Mouse (Mus musculus): ENCODE data around the gene Hrct1. TPM values are rescaled to one million over a fixed set of nuclear protein-coding genes. Genes with fewer than 3 reads are reported as not detected.

Gene Hrct1
- 1.1 and 1.5 TPM in 2 replicates for polyA plus RNA-seq (2015; fragmentation: Nextera tagmentation; extraction: Ambion mirVana)

DNA sequence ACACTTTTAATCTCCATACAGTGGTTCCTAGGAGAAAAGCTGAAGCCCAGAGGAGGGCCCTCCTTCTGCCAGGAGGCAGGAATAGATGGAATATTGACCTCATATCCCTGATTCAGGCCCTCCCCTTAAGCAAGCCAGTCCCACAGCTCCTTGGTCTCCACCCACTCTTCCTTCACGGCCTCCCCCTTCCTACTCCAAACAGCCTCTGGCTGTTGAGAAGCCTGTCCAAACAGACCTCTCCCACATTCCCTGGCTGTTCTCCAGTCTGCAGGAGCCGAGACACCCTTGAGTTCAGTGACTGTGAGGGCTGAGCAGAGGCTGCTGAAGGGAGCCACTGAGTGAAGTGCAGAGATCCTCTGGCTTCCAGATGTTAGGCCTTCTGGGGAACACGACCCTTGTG lies at the start of gene Hrct1:
Gene Hrct1, plus strand, starts transcription at position 194 of the 400 bp plus-strand sequence.
- DNase-seq (ENCODE audit: low spot score): no peak

DNA sequence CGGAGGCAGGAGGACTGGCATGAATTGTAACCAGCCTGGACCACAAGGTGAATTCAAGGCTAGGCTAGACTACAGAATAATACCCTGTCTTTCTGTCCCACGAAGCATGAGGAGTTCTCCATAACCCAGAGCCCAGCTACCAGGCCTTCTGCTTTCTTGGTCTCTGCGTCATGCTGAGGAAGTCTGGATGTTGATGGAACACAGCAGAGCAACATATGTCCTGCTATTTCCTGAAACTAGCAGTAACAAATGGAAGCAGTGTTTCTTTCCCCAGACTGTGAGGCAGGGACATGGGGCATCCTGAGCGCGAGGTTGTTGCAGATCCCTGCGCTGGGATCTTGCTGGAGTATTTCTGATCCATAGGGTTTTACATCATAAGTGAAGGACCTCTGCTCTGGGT lies 48.4 kb upstream of the Hrct1 start:
- no peak for DNase-seq (ENCODE audit: low spot score)

DNA sequence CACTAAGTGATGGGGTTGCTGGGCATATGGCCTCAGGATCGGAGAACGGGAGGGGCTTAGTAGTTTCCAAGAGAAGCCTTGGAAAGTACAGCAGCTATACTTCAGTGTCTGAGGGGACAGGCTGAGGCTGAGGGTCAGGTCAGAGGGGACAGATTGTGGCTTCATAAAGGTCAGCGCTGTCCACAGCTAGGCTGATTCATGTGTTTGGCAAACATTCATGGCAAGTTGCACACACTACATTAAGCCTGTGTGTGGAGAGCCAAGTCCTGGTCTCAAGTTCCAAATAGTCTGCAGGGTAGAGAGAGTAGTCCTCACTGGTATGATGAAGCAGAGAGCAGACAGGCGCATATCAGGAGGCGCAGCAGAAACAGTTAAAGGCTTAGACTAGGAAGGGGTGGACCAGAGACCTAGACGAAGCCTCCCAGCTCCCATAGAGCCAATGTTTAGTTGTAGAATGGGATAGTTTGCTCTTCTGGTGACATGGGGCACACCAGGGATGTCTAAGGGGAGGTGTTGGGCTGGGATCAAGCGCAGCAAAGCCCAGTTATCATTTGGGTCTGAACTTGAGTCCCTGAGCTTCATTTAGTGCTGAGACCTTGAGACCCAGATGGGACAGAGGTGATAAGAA lies 47.5 kb upstream of the Hrct1 start:
- no peak for DNase-seq (ENCODE audit: low spot score)

DNA sequence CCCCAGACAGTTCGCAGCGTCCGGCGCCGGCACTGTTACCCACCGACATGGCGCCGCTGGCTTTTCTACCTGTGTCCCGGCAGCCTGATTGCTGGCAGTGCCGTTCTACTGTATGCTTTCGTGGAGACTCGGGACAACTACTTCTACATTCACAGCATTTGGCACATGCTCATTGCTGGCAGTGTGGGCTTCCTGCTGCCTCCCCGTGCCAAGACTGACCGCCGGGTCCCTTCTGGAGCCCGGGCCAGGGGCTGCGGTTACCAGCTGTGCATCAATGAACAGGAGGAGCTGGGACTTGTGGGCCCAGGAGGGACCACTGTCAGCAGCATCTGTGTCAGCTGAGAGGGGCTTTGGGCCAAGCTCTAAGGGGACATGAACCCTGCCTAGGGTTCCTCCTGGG lies 37.0 kb upstream of the Hrct1 start:
- DNase-seq (ENCODE audit: low spot score): no peak

DNA sequence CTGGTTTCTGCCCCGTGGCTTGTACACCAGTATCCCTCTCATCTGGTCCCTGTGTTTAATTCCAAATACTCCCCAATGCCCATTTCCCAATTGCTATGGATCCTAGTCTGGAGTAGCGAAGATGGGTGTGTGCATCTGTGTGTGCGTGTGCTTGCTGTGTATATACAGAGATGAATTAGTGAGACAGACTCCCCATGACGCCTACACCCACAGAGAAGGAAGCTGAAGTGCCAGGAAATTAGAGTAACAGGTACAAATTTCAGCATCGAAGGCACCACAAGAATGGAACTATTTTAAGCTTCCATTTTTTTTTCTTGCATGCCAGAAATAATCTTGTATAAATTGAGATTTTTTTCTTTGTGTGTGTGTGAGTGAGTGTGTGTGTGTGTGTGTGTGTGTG lies 36.0 kb upstream of the Hrct1 start:
- DNase-seq (ENCODE audit: low spot score): no peak

DNA sequence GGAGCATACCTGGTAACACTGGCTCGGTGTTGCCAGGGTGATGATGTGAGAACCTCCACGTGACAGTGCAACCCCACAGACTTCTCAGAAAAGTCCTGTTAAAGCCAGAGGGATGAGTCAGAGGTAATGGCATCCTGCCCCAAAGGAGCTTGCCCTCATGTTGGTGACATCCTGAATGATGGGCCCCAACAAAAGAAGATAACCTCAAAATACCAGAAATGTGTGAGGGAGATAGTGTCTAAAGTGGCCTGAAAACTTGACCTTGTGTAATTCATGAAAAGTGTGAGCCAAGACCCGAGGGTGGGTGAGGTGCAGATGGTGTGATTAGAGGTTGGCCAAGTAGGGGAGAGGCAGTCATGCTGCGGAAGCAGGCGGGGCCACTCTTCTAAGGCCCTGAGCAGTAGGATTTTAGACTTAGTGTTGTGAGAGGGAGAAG lies 33.2 kb upstream of the Hrct1 start:
- DNase-seq (ENCODE audit: low spot score): no peak

DNA sequence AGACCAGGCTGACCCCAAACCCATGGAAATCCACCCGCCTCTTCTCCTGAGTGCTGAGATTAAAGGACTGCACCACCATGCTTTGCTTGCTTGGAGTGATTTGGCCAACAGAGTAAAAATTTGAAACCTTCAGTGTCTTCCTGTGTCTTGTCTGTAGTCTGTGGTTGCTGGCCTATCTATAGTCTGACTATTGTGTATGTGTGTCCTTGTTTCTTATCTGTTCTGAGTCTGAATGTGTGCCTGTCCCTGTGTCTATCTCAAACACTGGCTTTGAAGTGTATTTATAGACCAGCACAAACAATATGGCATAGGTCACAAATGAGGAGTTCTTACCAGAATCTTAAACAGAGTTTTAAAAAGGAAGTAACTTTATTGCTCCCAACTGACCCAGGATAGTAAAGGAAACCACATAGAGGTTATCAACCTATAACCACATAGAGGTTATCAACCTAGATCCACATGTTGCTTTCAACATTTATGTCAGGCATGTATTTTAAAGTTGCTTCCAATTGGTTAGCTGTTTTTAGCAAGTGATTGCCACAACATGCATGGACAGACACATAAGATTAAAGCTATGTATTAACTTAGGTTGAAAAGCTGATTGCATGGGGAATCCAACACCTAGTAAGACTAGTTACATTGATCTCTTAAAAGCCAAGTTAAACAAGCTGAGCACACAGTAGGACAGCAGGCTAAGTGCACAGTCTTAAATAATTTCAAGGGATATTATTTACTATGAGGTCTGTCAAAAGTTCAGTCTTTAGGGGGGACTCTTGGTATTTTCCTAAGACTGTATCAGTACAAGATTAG lies 32.3 kb upstream of the Hrct1 start:
- DNase-seq (ENCODE audit: low spot score): no peak

DNA sequence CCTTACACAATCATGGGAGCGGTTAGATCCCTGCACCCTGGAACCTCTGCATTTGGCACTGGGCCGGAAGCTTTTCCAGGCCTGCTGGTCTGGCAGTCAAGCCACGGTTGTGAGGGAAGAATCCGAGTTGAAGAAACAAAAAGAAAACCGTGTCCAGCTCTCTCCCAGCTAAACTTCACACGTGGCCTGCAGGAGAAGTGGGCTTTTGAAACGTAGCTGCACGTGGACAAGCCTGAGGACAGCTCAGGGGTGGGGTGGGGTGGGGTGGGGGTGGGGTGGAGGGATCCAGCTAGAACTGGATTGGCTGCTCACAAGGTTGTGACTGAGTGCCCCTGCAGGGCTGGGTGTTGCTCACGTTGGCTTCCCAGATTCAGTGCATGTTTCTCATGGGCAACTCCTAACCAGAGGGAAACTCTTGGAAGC lies 31.7 kb upstream of the Hrct1 start:
- no peak for DNase-seq (ENCODE audit: low spot score)

DNA sequence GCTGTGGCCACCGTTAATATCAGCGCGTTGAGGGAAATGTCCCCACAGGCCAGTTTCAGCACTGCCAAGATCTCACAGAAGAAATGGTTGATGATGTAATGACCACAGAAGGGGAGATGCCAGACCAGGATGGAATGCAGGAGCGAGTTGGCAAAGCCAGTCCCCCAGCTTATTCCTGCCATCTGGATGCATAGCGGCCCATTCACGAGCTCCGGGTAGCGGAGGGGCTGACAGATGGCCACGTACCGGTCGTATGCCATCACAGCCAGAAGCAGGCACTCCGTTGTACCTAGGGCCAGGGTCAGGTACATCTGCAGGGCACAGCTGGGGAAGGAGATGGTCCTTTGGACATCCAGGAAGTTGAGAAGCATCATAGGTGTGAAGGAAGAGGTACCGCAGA lies 30.4 kb upstream of the Hrct1 start:
- DNase-seq (ENCODE audit: low spot score): no peak

DNA sequence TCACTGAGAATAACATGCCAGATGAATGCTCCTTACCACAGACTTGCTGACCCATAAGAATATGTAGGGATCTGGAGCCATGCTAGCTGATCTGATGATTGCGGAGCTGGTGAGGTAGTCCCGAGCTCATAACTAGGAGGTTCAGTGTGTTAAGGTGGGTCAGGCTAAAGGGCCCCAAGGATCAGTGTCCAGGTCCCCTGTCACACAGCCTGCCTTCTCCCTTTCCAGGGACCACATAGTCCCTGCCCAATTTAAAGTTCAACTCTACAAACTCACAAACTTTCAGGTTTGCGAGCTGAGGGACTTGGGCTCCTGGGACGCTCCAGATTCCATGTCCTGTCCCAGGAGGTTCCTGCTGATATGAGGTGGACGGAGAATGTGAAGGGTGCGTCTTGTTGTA lies 26.3 kb upstream of the Hrct1 start, which contains the start of gene Olfr70:
Gene Olfr70, minus strand, starts transcription at position 101 of the 400 bp plus-strand sequence.
- no peak for DNase-seq (ENCODE audit: low spot score)

DNA sequence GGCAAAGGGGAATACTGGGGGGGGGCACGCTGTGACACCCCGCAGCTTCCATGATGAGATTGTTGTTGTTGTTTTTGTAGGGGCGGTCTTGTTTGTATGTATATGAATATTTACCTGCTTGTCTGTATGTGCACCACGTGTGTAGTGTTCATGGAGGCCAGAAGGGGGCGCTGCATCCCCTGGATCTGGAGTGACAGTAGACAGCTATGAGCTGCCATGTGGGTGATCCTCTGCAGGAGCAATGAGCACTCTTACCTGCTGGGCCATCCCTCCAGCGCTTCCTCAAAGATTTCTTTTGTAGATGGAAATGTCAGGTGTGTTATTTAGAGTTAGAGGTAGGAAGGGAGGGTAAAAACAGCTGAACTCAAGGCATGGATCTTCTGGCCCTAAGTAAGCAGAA lies 23.5 kb upstream of the Hrct1 start:
- DNase-seq (ENCODE audit: low spot score): no peak

DNA sequence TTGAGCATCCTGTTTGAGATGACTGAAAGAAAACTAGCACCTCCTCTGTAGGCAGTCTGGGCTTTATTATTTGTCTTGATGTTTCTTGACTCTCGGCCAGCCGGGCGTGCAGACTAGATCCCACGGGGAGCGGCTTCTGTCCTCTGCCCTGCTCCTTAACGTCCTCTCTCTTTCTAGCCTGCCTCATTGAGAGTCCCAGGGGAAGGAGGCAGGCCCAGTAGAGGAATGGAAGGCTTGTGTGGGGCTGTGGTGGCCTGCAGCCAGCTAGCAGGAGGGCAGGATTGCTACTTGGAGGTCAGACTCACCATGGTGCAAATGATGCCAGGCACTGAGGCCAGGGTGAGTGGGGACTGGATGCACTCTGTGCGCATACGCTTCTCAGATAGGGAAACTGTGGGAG lies 23.1 kb upstream of the Hrct1 start:
- DNase-seq (ENCODE audit: low spot score): no peak

DNA sequence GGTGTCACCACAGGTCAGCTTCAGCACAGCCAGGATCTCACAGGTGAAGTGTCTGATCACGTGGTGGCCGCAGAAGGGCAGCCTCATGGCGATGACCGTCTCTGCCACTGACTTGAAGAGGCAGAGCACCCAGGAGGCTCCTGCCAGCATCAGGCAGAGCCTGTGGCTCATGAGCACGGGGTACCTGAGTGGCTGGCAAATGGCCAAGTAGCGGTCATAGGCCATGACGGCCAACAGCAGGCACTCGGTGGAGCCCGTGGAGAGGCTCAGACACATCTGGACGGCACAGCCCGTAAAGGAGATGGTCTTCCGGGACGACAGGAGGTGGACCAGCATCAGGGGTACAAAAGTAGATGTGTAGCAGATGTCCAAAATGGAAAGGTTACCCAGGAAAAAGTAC lies 21.0 kb upstream of the Hrct1 start:
- DNase-seq (ENCODE audit: low spot score): no peak

DNA sequence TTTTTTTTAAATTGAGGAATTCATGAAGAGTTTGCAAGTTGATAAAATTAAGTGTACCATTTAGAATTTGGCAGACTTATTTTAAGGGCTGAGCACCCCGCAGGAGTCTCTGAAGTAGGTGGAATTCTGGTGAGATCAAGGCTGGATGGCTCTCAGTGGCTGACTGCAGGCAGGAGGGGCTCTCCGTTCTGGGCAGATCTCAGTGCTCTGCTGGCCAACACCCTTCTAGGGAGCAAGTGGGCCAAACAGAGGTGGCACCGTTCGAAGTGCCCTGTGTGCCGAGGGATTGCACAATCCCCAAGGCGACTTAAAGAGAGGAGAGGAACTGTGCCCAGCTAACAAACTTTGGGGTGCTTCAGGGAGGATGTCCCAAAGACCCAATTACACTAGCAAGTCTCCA lies 17.1 kb upstream of the Hrct1 start, which contains the start of gene Olfr71:
Gene Olfr71, minus strand, starts transcription at position 387 of the 400 bp plus-strand sequence.
- DNase-seq (ENCODE audit: low spot score): no peak

DNA sequence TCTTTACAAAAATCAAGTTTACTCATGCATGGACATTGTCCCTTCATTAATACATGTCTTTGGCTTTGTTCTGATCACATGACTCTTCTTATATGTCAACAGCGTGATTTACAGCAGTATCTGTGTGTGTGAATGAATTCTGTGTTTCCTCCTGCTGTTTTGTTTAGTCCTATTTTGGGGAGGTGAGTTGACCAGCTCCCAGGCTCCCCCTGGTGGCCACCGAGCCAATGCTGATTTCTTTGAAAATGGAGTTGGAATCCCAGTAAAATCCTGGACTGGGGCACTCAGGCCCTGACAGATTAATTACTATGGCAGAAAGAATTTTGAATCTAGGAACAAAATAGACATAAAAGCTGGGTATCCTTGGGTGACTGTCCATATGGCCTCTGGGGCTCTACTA lies 15.2 kb upstream of the Hrct1 start:
- peak; percentile 49 for DNase-seq (ENCODE audit: low spot score)

DNA sequence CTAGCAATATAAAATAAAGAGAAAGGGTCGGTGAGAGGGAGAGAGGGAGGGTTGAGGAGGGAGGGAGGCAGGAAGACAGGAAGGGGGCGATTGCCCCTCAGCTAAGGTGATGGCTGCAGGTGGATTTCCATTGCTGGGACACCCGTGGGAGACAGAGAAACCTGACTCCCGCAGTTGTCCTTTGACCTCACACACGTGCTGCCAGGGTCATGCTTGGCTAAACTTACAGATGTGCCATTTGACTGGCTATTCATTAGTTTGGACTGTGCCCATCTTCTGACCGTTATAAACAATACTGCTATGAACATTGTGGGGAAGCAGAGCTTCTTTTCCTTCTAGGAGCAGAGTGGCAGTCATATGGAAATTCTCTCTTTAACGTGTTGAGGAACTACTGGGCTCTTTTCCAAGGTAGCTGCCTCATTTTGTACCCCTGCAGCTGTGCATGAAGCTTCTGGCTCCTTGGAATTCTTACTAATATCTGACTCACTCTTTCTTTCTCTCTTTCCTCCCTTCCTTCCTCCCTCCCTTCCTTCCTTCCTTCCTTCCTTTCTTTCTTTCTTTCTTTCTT lies 13.3 kb upstream of the Hrct1 start:
- no peak for DNase-seq (ENCODE audit: low spot score)

DNA sequence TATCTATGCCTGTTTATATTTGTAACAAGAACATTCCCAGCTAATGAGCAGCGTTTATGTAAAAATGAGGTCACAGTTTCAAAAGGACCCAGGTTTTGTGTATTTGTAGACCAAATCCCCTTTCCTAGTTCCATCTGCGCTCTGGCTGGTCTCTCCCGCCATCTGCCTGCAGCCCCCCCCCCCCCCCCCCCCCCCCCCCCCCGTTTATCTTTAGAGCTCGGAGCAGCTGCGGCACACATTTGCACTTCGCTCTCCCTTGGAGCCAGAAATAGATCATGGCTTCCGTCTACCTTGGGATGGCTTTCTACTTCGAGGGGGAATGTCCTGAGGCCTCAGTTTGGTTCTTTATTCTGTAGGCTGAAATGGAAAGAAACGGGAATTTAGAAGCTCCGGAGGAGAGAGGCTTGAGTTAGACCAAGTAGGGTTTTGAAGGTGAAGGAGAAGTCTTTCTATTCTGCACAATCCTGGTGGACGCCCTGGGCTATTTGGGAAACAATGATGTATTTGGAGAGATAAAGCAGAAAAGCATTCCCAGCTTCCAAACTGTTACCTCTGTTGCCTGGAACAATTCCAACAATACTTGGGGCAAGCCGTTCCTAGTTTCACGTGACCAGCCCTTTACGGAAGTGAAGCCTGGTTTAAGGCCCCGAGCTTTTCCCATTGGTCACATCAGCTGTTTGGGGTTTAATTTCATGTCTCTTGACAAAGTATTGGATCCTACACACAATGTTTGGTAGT lies 6.3 kb upstream of the Hrct1 start:
- DNase-seq (ENCODE audit: low spot score): no peak

DNA sequence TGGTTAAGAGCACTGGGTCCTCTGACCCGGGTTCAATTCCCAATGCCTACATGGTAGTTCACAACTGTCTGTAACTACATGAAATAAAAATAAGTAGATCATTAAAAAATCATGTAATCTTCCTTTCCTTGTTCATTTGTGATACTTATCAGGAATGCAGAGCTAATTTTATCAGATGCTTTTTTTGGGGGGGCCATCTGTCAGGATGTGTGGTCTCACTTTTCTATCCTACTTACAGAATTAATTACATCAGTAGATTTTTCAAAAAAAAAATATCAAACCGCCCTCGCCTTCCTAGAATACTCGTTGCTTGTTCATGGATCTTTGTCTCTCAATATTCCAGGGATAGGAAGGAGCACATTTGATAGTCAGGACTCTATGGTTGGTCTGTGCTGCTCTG lies 4.8 kb upstream of the Hrct1 start:
- no peak for DNase-seq (ENCODE audit: low spot score)

DNA sequence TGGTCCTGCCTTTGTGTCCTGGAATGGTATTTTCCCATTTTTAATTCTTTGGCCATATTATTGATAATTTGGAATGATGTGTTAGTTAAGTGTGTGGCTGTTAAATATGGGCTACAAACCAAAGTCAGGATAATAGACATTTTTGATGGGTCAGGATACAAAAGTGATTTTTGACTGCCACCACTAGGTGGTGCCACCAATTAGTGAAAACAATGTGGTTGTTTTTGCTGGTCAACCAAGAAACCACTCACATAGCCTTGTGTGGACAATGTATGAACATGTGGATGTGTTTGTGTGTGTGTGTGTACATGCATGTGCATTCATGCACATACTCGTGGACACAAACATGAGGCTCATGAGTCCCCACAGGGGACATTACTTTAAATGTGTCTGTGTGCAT lies 2.2 kb upstream of the Hrct1 start:
- DNase-seq (ENCODE audit: low spot score): no peak

DNA sequence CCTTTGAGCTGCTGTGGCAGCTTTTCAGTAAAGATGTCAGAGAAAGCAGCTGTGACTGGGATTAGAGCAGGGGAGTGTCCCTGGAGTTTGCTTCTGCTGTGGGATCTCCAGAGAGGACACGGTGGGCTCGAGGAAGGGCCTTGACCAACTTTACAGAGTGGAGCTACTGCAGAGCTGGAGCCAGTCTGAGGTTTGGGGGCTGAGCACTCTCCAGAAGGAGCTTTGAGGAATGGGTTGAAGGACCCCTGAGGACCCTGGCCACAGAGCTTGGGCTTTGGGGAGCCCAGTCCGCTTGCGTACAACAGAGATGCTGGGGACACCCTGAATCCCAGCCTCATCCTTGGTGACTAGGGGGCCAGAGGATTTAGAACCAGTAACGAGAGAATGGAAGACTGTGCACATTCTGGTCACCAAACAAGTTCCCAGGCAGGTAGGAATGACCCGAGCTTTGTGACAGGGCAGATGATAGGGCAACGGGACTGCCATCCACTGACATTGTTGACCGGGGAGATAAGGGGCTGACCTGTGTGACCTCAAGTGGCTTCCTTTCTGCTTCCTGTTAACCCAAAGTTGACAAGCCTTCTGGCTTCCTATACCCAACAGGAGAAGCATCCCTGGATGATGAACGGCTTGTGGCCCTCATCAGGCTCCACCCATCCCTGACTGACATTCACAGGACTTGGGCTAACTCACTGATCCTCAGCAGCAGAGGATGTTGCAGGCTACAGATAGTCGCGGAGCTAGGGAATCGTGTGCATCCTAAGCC lies 577 bp upstream of the Hrct1 start:
- DNase-seq (ENCODE audit: low spot score): no peak

Measured in thymus, postnatal 0 days (tissue).